Mouse (Mus musculus) liver, adult (tissue): ENCODE measurements around the gene Fcer2a.

Source experiments
- GATA4 ChIP-seq: IDR thresholded peaks from 2 replicates; pipeline ENCODE4 v1.6.1; 2014; ENCODE audit warnings: mild to moderate bottlenecking, low read length; ENCODE audit not compliant: insufficient replicate concordance

The Fcer2a gene

GRCm38 (mm10) chr8:3682435-3682834 lies 11.5 kb downstream of the Fcer2a start:
- no peak for TF ChIP-seq GATA4

- no peak for TF ChIP-seq GATA4
Measured at GRCm38 (mm10) chr8:3679656-3680055, 14.3 kb downstream of the Fcer2a start.

GRCm38 (mm10) chr8:3679236-3679635 lies 14.7 kb downstream of the Fcer2a start:
- TF ChIP-seq GATA4, result no peak

- TF ChIP-seq GATA4, result no peak
Measured at GRCm38 (mm10) chr8:3678831-3679230, 15.1 kb downstream of the Fcer2a start.

GRCm38 (mm10) chr8:3676993-3677579 lies 16.9 kb downstream of the Fcer2a start:
- TF ChIP-seq GATA4, result no peak

GRCm38 (mm10) chr8:3676131-3676992 lies 17.6 kb downstream of the Fcer2a start, which contains the start of gene Trappc5:
Trappc5 (plus strand) TSS chr8:3676299.
- TF ChIP-seq GATA4, result no peak

GRCm38 (mm10) chr8:3674671-3675070 lies 19.3 kb downstream of the Fcer2a start:
- TF ChIP-seq GATA4, result no peak

GRCm38 (mm10) chr8:3671980-3672491 lies 21.9 kb downstream of the Fcer2a start, which contains the start of gene Fcor:
Fcor (minus strand) TSS chr8:3672362.
- TF ChIP-seq GATA4, result 0 out of 2 replicates have a peak, but pooled peaks have one; percentile 6

GRCm38 (mm10) chr8:3670388-3670787 lies 23.6 kb downstream of the Fcer2a start:
- no peak for TF ChIP-seq GATA4

- TF ChIP-seq GATA4, result no peak
Measured at GRCm38 (mm10) chr8:3665507-3665906, 28.5 kb downstream of the Fcer2a start, which contains the start of gene Mcemp1. Mcemp1 (plus strand) TSS chr8:3665754.

GRCm38 (mm10) chr8:3664405-3664804 lies 29.6 kb downstream of the Fcer2a start:
- TF ChIP-seq GATA4, result no peak

GRCm38 (mm10) chr8:3660889-3661288 lies 33.1 kb downstream of the Fcer2a start:
- no peak for TF ChIP-seq GATA4

- TF ChIP-seq GATA4, result no peak
Measured at GRCm38 (mm10) chr8:3656725-3657381, 37.1 kb downstream of the Fcer2a start.

- TF ChIP-seq GATA4, result no peak
Measured at GRCm38 (mm10) chr8:3655526-3655925, 38.4 kb downstream of the Fcer2a start, which contains the start of gene Retn. Retn (plus strand) TSS chr8:3655770.
